Mouse (Mus musculus) E14TG2a.4 (cell line): Measurements from ENCODE around the gene Gramd1b.

Source experiments
- H3K27me3 ChIP-seq: 2 replicates; pipeline ENCODE4 v1.6.1; 2014; ENCODE audit warnings: low read length, control low read depth; ENCODE audit not compliant: insufficient read depth
- H3K36me3 ChIP-seq: 2 replicates; pipeline ENCODE4 v1.6.1; 2014; ENCODE audit warnings: low read length, control low read depth; ENCODE audit not compliant: insufficient read depth
- H3K4me1 ChIP-seq: replicated peaks from 2 replicates; pipeline ENCODE4 v1.6.1; 2014; ENCODE audit warnings: low read depth, low read length, control low read depth
- H3K4me3 ChIP-seq: replicated peaks from 2 replicates; pipeline ENCODE4 v1.5.1; 2014; ENCODE audit warnings: mild to moderate bottlenecking, low read length
- H3K9me3 ChIP-seq: 2 replicates; pipeline ENCODE4 v1.6.1; 2014; ENCODE audit warnings: low read length, control low read depth
- CTCF ChIP-seq: conservative IDR thresholded peaks from 2 replicates; pipeline ENCODE4 v1.5.1; 2014; ENCODE audit warnings: low read length
- NANOG ChIP-seq: IDR thresholded peaks from 2 replicates; pipeline ENCODE4 v1.6.1; 2014; ENCODE audit warnings: borderline replicate concordance, low read length, mixed read lengths
- POU5F1 ChIP-seq: IDR thresholded peaks from 2 replicates; pipeline ENCODE4 v1.6.1; 2014; ENCODE audit warnings: low read length, borderline replicate concordance

Gramd1b gene

GRCm38 (mm10) chr9:40320879-40321667, 210.1 kb downstream of the Gramd1b start:
- Histone ChIP-seq H3K27me3 (no peaks in the 10 kb centered on the region), H3K4me3 (no peak overlapping the region), H3K9me3 (no peaks in the 10 kb centered on the region), H3K36me3 (peaks cover 47% of the 10 kb centered on the region), H3K4me1 (peaks cover 46% of the 10 kb centered on the region)
- no peak for TF ChIP-seq POU5F1
- no peak for TF ChIP-seq CTCF
- no peak for TF ChIP-seq NANOG

GRCm38 (mm10) chr9:40320405-40320804, 210.8 kb downstream of the Gramd1b start:
- Histone ChIP-seq H3K4me1 (peaks cover 46% of the 10 kb centered on the region), H3K4me3 (no peak overlapping the region), H3K27me3 (no peaks in the 10 kb centered on the region), H3K9me3 (no peaks in the 10 kb centered on the region), H3K36me3 (peaks cover 46% of the 10 kb centered on the region)
- TF ChIP-seq NANOG = no peak
- peak; percentile 6; the same call in 1 of the 2 replicates for TF ChIP-seq CTCF
- no peak for TF ChIP-seq POU5F1

- Histone ChIP-seq H3K9me3 (no peaks in the 10 kb centered on the region), H3K4me3 (no peak overlapping the region), H3K36me3 (peaks cover 53% of the 10 kb centered on the region), H3K27me3 (no peaks in the 10 kb centered on the region), H3K4me1 (peaks cover 41% of the 10 kb centered on the region)
- no peak for TF ChIP-seq CTCF
- TF ChIP-seq NANOG = no peak
- TF ChIP-seq POU5F1 = no peak
These were observed 212.4 kb downstream of the Gramd1b start for GRCm38 (mm10) chr9:40318771-40319170.

- TF ChIP-seq CTCF = no peak
- no peak for TF ChIP-seq POU5F1
- TF ChIP-seq NANOG = no peak
- Histone ChIP-seq H3K36me3 (peaks cover 61% of the 10 kb centered on the region), H3K9me3 (no peaks in the 10 kb centered on the region; the same call in 1 of the 2 replicates), H3K4me1 (peaks cover 31% of the 10 kb centered on the region), H3K4me3 (no peak overlapping the region), H3K27me3 (no peaks in the 10 kb centered on the region)
These were observed 213.4 kb downstream of the Gramd1b start for GRCm38 (mm10) chr9:40317735-40318134.

- Histone ChIP-seq H3K36me3 (peaks cover 68% of the 10 kb centered on the region), H3K27me3 (no peaks in the 10 kb centered on the region), H3K4me3 (no peak overlapping the region), H3K4me1 (peaks cover 24% of the 10 kb centered on the region), H3K9me3 (peaks cover 3% of the 10 kb centered on the region)
- no peak for TF ChIP-seq NANOG
- no peak for TF ChIP-seq CTCF
- TF ChIP-seq POU5F1 = no peak
These were observed 214.1 kb downstream of the Gramd1b start for GRCm38 (mm10) chr9:40316865-40317660.

- TF ChIP-seq POU5F1 (no peak), CTCF (no peak)
- no peaks in the 10 kb centered on the region for H3K27me3 ChIP-seq
- peaks cover 11% of the 10 kb centered on the region for H3K9me3 ChIP-seq
- H3K4me1 ChIP-seq = no peaks in the 10 kb centered on the region
- no peak overlapping the region for H3K4me3 ChIP-seq
- H3K36me3 ChIP-seq = peaks cover 90% of the 10 kb centered on the region
These were observed 219.4 kb downstream of the Gramd1b start for GRCm38 (mm10) chr9:40311813-40312212.

GRCm38 (mm10) chr9:40309876-40310275, 221.3 kb downstream of the Gramd1b start:
- H3K4me3 ChIP-seq = no peak overlapping the region
- H3K36me3 ChIP-seq = peaks cover 91% of the 10 kb centered on the region
- H3K9me3 ChIP-seq = peaks cover 11% of the 10 kb centered on the region
- no peak for TF ChIP-seq CTCF
- no peak for TF ChIP-seq NANOG
- no peak for TF ChIP-seq POU5F1
- no peaks in the 10 kb centered on the region for H3K27me3 ChIP-seq
- H3K4me1 ChIP-seq = no peaks in the 10 kb centered on the region

GRCm38 (mm10) chr9:40307311-40307710, 223.9 kb downstream of the Gramd1b start:
- Histone ChIP-seq H3K4me1 (no peaks in the 10 kb centered on the region), H3K9me3 (peaks cover 10% of the 10 kb centered on the region), H3K4me3 (no peak overlapping the region), H3K27me3 (no peaks in the 10 kb centered on the region), H3K36me3 (peaks cover 95% of the 10 kb centered on the region)
- TF ChIP-seq CTCF = no peak
- TF ChIP-seq POU5F1 = no peak
- no peak for TF ChIP-seq NANOG
